Mouse (Mus musculus) embryonic fibroblast, embryonic 13.5 days (primary cell): ENCODE results near the gene Itln1.

Experiments
- CTCF ChIP-seq: IDR thresholded peaks from 2 replicates; pipeline ENCODE4 v1.5.1; 2011; ENCODE audit warnings: mild to moderate bottlenecking, control low read depth, low read length, moderate library complexity, borderline replicate concordance; ENCODE audit not compliant: insufficient read depth
- POLR2A ChIP-seq: IDR thresholded peaks from 2 replicates; pipeline ENCODE4 v1.6.1; 2011; ENCODE audit warnings: low read depth, mild to moderate bottlenecking, control low read depth, low read length, moderate library complexity

GRCm38 (mm10) chr1:171470371-171470871 lies 64.7 kb downstream of the Itln1 start:
- peak; percentile 64; the same call in 1 of the 2 replicates for TF ChIP-seq CTCF
- TF ChIP-seq POLR2A: no peak
